Comparison of ENCODE assay signal across 10 mouse cellular contexts in the genomic region with DNA sequence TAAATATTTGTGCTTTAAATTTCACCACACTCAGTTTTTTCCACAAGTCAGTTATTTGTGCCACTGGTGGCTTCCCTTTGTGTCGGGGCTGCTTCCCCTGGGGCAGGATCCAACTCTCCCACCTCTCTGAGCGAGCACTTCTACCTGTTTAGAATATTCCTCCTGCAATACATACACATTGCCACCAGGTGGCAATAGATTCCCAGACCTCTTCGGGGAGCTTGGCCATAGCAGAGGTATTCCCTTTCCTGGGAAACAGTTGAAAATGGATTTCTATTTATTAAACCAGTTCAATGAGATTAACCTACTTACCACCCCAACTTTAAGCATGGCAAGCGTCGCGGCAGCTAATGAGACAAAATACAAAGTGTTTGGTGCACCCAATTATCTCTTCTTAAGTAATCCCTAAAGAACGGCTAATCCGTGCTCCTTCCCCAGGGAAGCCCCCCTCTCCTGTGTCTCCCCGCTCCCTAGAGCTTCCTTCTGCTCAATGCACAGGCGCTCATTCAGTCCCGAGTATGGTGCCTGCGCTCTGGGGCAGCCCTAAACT.
DNase-seq lines count a peak whose midpoint lies in the region; ATAC-seq and TF ChIP-seq lines count a peak whose summit lies in the region.
"Had no signal": no experiment of that assay in that cellular context is flagged by ENCODE, and none has a peak within 500 bp of the region (broad histone marks: within the 10 kb centered on the region; RNA-seq: fewer than 3 reads in every experiment).

No protein-coding gene starts in this region.

- H3K27ac ChIP-seq in hindbrain, embryonic 10.5 days, result no peak overlapping the region
- no peak overlapping the region for H3K27ac ChIP-seq in hindbrain, embryonic 12.5 days
- H3K27ac ChIP-seq: hindbrain, embryonic 15.5 days; neural tube, embryonic 13.5 days had no signal

- whole genome bisulfite sequencing in hindbrain, embryonic 10.5 days, result 30% methylated on average over 12 of the region's 12 CpGs
- 24% methylated on average over 12 of the region's 12 CpGs for WGBS in hindbrain, embryonic 12.5 days

- ATAC-seq in hindbrain, embryonic 12.5 days (ENCODE audit: low FRiP score), result no peak

- DNase-seq in hindbrain, embryonic 10.5 days (ENCODE audit: low spot score), result peak; percentile 26
- peak; percentile 76 to 81 for DNase-seq in cerebellum, postnatal 10 days
- peak; percentile 23 for DNase-seq in layer of hippocampus, adult 9-11 months
- peak; percentile 44 to 68 for DNase-seq in right cerebral cortex, adult 2 months (ENCODE audit: low spot score in 2 of 2)
- DNase-seq in gastrocnemius, adult 8-10 months (ENCODE audit: low spot score in 2 of 2), result no peak
- DNase-seq in adrenal gland, adult 8-10 months, result no peak

- TF ChIP-seq CTCF in E14TG2a.4 (conservative IDR thresholded peaks at IDR 0.05; ENCODE audit: low read length), result peak; percentile 69

- H3K4me1 ChIP-seq in hindbrain, embryonic 10.5 days (replicated peaks), result no peaks in the 10 kb centered on the region
- H3K4me1 ChIP-seq in hindbrain, embryonic 12.5 days, result no peaks in the 10 kb centered on the region
- H3K4me1 ChIP-seq in E14TG2a.4 (replicated peaks; ENCODE audit: low read depth, low read length), result peaks cover 23% of the 10 kb centered on the region

- no peak overlapping the region for H3K4me2 ChIP-seq in hindbrain, embryonic 12.5 days (replicated peaks)
- H3K4me2 ChIP-seq: hindbrain, embryonic 15.5 days; neural tube, embryonic 13.5 days had no signal

- peaks cover 27% of the 10 kb centered on the region for H3K27me3 ChIP-seq in hindbrain, embryonic 10.5 days (ENCODE audit: insufficient read depth, poor library complexity, severe bottlenecking)
- peaks cover 22% of the 10 kb centered on the region for H3K27me3 ChIP-seq in hindbrain, embryonic 12.5 days
- H3K27me3 ChIP-seq in E14TG2a.4 (ENCODE audit: insufficient read depth, low read length), result peaks cover 18% of the 10 kb centered on the region

- peaks cover 7% of the 10 kb centered on the region for H3K9me3 ChIP-seq in hindbrain, embryonic 10.5 days
- no peaks in the 10 kb centered on the region for H3K9me3 ChIP-seq in hindbrain, embryonic 12.5 days (replicated peaks)
- H3K9me3 ChIP-seq in E14TG2a.4 (ENCODE audit: low read length), result 0 out of 2 replicates have a peak, but pooled peaks cover 3% of the 10 kb centered on the region
- H3K9me3 ChIP-seq: hindbrain, embryonic 15.5 days; neural tube, embryonic 13.5 days had no signal

- H3K36me3 ChIP-seq in hindbrain, embryonic 10.5 days, result no peaks in the 10 kb centered on the region
- H3K36me3 ChIP-seq in hindbrain, embryonic 12.5 days, result no peaks in the 10 kb centered on the region
- H3K36me3 ChIP-seq in E14TG2a.4 (ENCODE audit: insufficient read depth, low read length), result no peaks in the 10 kb centered on the region
- H3K36me3 ChIP-seq: hindbrain, embryonic 15.5 days; neural tube, embryonic 13.5 days had no signal

- no peak overlapping the region for H3K9ac ChIP-seq in hindbrain, embryonic 12.5 days
- H3K9ac ChIP-seq: hindbrain, embryonic 15.5 days; neural tube, embryonic 13.5 days had no signal

- H3K4me3 ChIP-seq in hindbrain, embryonic 10.5 days, result no peak overlapping the region
- no peak overlapping the region for H3K4me3 ChIP-seq in hindbrain, embryonic 12.5 days
- H3K4me3 ChIP-seq in E14TG2a.4 (replicated peaks; ENCODE audit: low read length), result no peak overlapping the region
- H3K4me3 ChIP-seq: hindbrain, embryonic 15.5 days; neural tube, embryonic 13.5 days had no signal

Comparison
In these comparisons a context has a peak if more than half of its experiments do, and no peak if none do; other contexts are left out.
1. DNase-seq: peak in hindbrain, embryonic 10.5 days (single experiment), cerebellum, postnatal 10 days (2 of 2), layer of hippocampus, adult 9-11 months (single experiment) and right cerebral cortex, adult 2 months (2 of 2); none in gastrocnemius, adult 8-10 months (0 of 2) and adrenal gland, adult 8-10 months (single experiment).